Mouse (Mus musculus) liver, embryonic 16.5 days (tissue): ENCODE data around the gene Rfx3. TPM values are rescaled to one million over a fixed set of nuclear protein-coding genes. Genes with fewer than 3 reads are reported as not detected.

ENCODE experiments used
- ATAC-seq: fragments of 200-750 bp; cut with Nextera tagmentation; 2 replicates; pipeline ENCODE4 v1.8.0; 2017; ENCODE audit warnings: low read depth, mild to moderate bottlenecking, moderate number of reproducible peaks, moderate library complexity
- H3K27ac ChIP-seq: fragments of 300-500 bp; sonication (generic); 2 replicates; pipeline ENCODE4 v1.5.1; 2014; ENCODE audit warnings: mild to moderate bottlenecking, low read length
- H3K27me3 ChIP-seq: fragments of 300-500 bp; sonication (generic); 2 replicates; pipeline ENCODE4 v1.6.1; 2014; ENCODE audit warnings: low read depth, low read length, mixed read lengths; ENCODE audit not compliant: control insufficient read depth, insufficient read depth
- H3K36me3 ChIP-seq: fragments of 300-500 bp; sonication (generic); 2 replicates; pipeline ENCODE4 v1.6.1; 2014; ENCODE audit warnings: mild to moderate bottlenecking; ENCODE audit not compliant: control insufficient read depth, insufficient read depth
- H3K4me1 ChIP-seq: fragments of 300-500 bp; sonication (generic); 2 replicates; pipeline ENCODE4 v1.6.1; 2014; ENCODE audit warnings: low read depth, low read length, mixed read lengths; ENCODE audit not compliant: control insufficient read depth
- H3K4me2 ChIP-seq: fragments of 300-500 bp; sonication (generic); 2 replicates; pipeline ENCODE4 v1.6.1; 2014; ENCODE audit warnings: low read depth, low read length, mixed read lengths
- H3K4me3 ChIP-seq: fragments of 300-500 bp; sonication (generic); 2 replicates; pipeline ENCODE4 v1.5.1; 2014; ENCODE audit warnings: low read depth, mild to moderate bottlenecking, low read length
- H3K9ac ChIP-seq: fragments of 300-500 bp; sonication (generic); 2 replicates; pipeline ENCODE4 v1.6.1; 2014; ENCODE audit warnings: low read depth, low read length
- H3K9me3 ChIP-seq: fragments of 300-500 bp; sonication (generic); replicated peaks from 2 replicates; pipeline ENCODE4 v1.6.1; 2016; ENCODE audit warnings: low read length; ENCODE audit not compliant: control insufficient read depth
- WGBS: fragments of 180-500 bp; shearing (Covaris S2); extraction: QIAGEN DNeasy Blood & Tissue Kit; methylation state at CpG from one replicate; pipeline ENCODE4 v1.1.7; 2014; ENCODE audit not compliant: insufficient replicate concordance; 5-methylcytosine and 5-hydroxymethylcytosine counted together
- polyA plus RNA-seq: library from polyadenylated mRNA; unstranded; fragments of >200 nt; fragmentation: Nextera tagmentation; extraction: Ambion mirVana; gene quantifications from 2 replicates; pipeline ENCODE4 v1.2.1, GENCODE M21; 2015

Rfx3 gene
- polyA plus RNA-seq, 1 experiment from 2014 or later = 2.0 TPM

- no peak for ATAC-seq
- Histone ChIP-seq H3K27me3 (no peaks in the 10 kb centered on the region), H3K9me3 (no peaks in the 10 kb centered on the region), H3K9ac (no peak overlapping the region), H3K27ac (no peak overlapping the region), H3K4me2 (no peak overlapping the region), H3K4me1 (no peaks in the 10 kb centered on the region), H3K36me3 (no peaks in the 10 kb centered on the region), H3K4me3 (no peak overlapping the region)
- 53% methylated on average over 8 of the region's 8 CpGs for WGBS
Measured at GRCm38 (mm10) chr19:27738908-27739307, 272.1 kb downstream of the Rfx3 start.

- Histone ChIP-seq H3K4me1 (no peaks in the 10 kb centered on the region), H3K9ac (no peak overlapping the region), H3K27me3 (no peaks in the 10 kb centered on the region), H3K4me3 (no peak overlapping the region), H3K4me2 (no peak overlapping the region), H3K36me3 (no peaks in the 10 kb centered on the region), H3K9me3 (no peaks in the 10 kb centered on the region), H3K27ac (no peak overlapping the region)
- WGBS = 64% methylated on average over 2 of the region's 2 CpGs
- ATAC-seq = no peak
Measured at GRCm38 (mm10) chr19:27736571-27736970, 274.4 kb downstream of the Rfx3 start.

GRCm38 (mm10) chr19:27718931-27719330 is 292.0 kb downstream of the Rfx3 start:
- Histone ChIP-seq H3K9me3 (no peaks in the 10 kb centered on the region), H3K4me3 (no peak overlapping the region), H3K36me3 (no peaks in the 10 kb centered on the region), H3K27ac (no peak overlapping the region), H3K9ac (no peak overlapping the region), H3K4me1 (no peaks in the 10 kb centered on the region), H3K4me2 (no peak overlapping the region), H3K27me3 (no peaks in the 10 kb centered on the region)
- 62% methylated on average over 11 of the region's 11 CpGs for WGBS
- no peak for ATAC-seq

GRCm38 (mm10) chr19:27716274-27716673 is 294.7 kb downstream of the Rfx3 start:
- no peak overlapping the region for H3K4me3 ChIP-seq
- no peaks in the 10 kb centered on the region for H3K36me3 ChIP-seq
- no peak for ATAC-seq
- no peak overlapping the region for H3K9ac ChIP-seq
- no peaks in the 10 kb centered on the region for H3K4me1 ChIP-seq
- no peaks in the 10 kb centered on the region for H3K27me3 ChIP-seq
- no peak overlapping the region for H3K27ac ChIP-seq
- H3K4me2 ChIP-seq = no peak overlapping the region
- H3K9me3 ChIP-seq = no peaks in the 10 kb centered on the region
